Mouse (Mus musculus) hindbrain, embryonic 11.5 days (tissue): Measurements from ENCODE around the gene Taar8c. TPM values are rescaled to one million over a fixed set of nuclear protein-coding genes. Genes with fewer than 3 reads are reported as not detected.
A peak's percentile ranks its signal among the peaks of the same experiment; 100 is the strongest.
"Not testable (repeated sequence)": the region's sequence is repeated elsewhere in the genome, so short reads cannot be mapped to it uniquely, and the experiment has no call there.

Source experiments
- ATAC-seq: fragments of 200-750 bp; cut with Nextera tagmentation; 2 replicates; pipeline ENCODE4 v1.8.0; 2017; ENCODE audit warnings: mild to moderate bottlenecking, moderate TSS enrichment, moderate library complexity; ENCODE audit not compliant: low FRiP score
- DNase-seq: peaks from one replicate; pipeline ENCODE4 v3.0.0-alpha.2; 2015; ENCODE audit warnings: low spot score
- H3K27ac ChIP-seq: fragments of 300-500 bp; sonication (generic); 2 replicates; pipeline ENCODE4 v1.5.1; 2014; ENCODE audit warnings: mild to moderate bottlenecking, low read depth, low read length
- H3K27me3 ChIP-seq: fragments of 300-500 bp; sonication (generic); 2 replicates; pipeline ENCODE4 v1.6.1; 2014; ENCODE audit warnings: mild to moderate bottlenecking, low read length, moderate library complexity, mixed read lengths; ENCODE audit not compliant: control insufficient read depth, insufficient read depth
- H3K36me3 ChIP-seq: fragments of 300-500 bp; sonication (generic); 2 replicates; pipeline ENCODE4 v1.6.1; 2014; ENCODE audit warnings: mild to moderate bottlenecking, low read length, moderate library complexity, mixed read lengths; ENCODE audit not compliant: control insufficient read depth, insufficient read depth
- H3K4me1 ChIP-seq: fragments of 300-500 bp; sonication (generic); replicated peaks from 2 replicates; pipeline ENCODE4 v1.6.1; 2014; ENCODE audit warnings: low read length, mixed read lengths; ENCODE audit not compliant: control insufficient read depth, insufficient read depth
- H3K4me2 ChIP-seq: fragments of 300-500 bp; sonication (generic); replicated peaks from 2 replicates; pipeline ENCODE4 v1.6.1; 2014; ENCODE audit warnings: mild to moderate bottlenecking, low read depth, low read length
- H3K4me3 ChIP-seq: fragments of 300-500 bp; sonication (generic); 2 replicates; pipeline ENCODE4 v1.5.1; 2014; ENCODE audit warnings: low read depth, low read length
- H3K9ac ChIP-seq: fragments of 300-500 bp; sonication (generic); 2 replicates; pipeline ENCODE4 v1.6.1; 2014; ENCODE audit warnings: low read depth, low read length
- H3K9me3 ChIP-seq: fragments of 300-500 bp; sonication (generic); 2 replicates; pipeline ENCODE4 v1.6.1; 2016; ENCODE audit warnings: low read length; ENCODE audit not compliant: control insufficient read depth
- WGBS: fragments of 180-500 bp; shearing (Covaris S2); extraction: QIAGEN DNeasy Blood & Tissue Kit; methylation state at CpG from one replicate; pipeline ENCODE4 v1.1.7; 2014; 5-methylcytosine and 5-hydroxymethylcytosine counted together
- polyA plus RNA-seq: library from polyadenylated mRNA; unstranded; fragments of >200 nt; fragmentation: Nextera tagmentation; extraction: Ambion mirVana; gene quantifications from 2 replicates; pipeline ENCODE4 v1.2.1, GENCODE M21; 2014

Gene Taar8c
- not detected in 2 replicates for polyA plus RNA-seq

- DNase-seq, ATAC-seq, H3K36me3 ChIP-seq, H3K9ac ChIP-seq, H3K4me2 ChIP-seq, H3K27ac ChIP-seq, H3K4me3 ChIP-seq, H3K27me3 ChIP-seq, H3K9me3 ChIP-seq, H3K4me1 ChIP-seq: not testable (repeated sequence)
- WGBS = 88% methylated on average over 1 of the region's 3 CpGs
Observed at GRCm38 (mm10) chr10:24101812-24102211, at the start of gene Taar8c. Gene Taar8c, minus strand, starts transcription at chr10:24101912.

- peak; percentile 17 for DNase-seq
- peak overlapping the region; percentile 17; the same call in 1 of the 2 replicates for H3K9ac ChIP-seq
Observed at GRCm38 (mm10) chr10:24150086-24150485, 48.4 kb upstream of the Taar8c start.

GRCm38 (mm10) chr10:24149135-24149781 is 47.5 kb upstream of the Taar8c start, which contains the start of gene Stx7:
Gene Stx7, plus strand, starts transcription at chr10:24149302.
- peak within 1 kb of the TSS; percentile 75; the same call in 1 of the 2 replicates for H3K27ac ChIP-seq

More at GRCm38 (mm10) chr10:24150086-24150485, 48.4 kb upstream of the Taar8c start:
- WGBS = 48% methylated on average over 7 of the region's 7 CpGs
- H3K4me3 ChIP-seq = peak overlapping the region; percentile 76
- H3K27me3 ChIP-seq = no peaks in the 10 kb centered on the region
- H3K4me1 ChIP-seq = no peaks in the 10 kb centered on the region
- ATAC-seq = no peak
- no peak overlapping the region for H3K27ac ChIP-seq
- H3K36me3 ChIP-seq = no peaks in the 10 kb centered on the region
- no peaks in the 10 kb centered on the region for H3K9me3 ChIP-seq
- H3K4me2 ChIP-seq = peak overlapping the region; percentile 52

GRCm38 (mm10) chr10:24142735-24143134 is 41.0 kb upstream of the Taar8c start:
- Histone ChIP-seq H3K36me3 (no peaks in the 10 kb centered on the region), H3K9me3 (no peaks in the 10 kb centered on the region), H3K4me1 (no peaks in the 10 kb centered on the region), H3K9ac (no peak overlapping the region), H3K4me3 (no peak overlapping the region), H3K27me3 (no peaks in the 10 kb centered on the region), H3K4me2 (no peak overlapping the region), H3K27ac (no peak overlapping the region)
- DNase-seq (no peak), ATAC-seq (no peak)
- WGBS = 93% methylated on average over 3 of the region's 3 CpGs

More at GRCm38 (mm10) chr10:24149135-24149781, 47.5 kb upstream of the Taar8c start, which contains the start of gene Stx7:
- DNase-seq = peak; percentile 95
- peak within 1 kb of the TSS; percentile 76 for H3K4me3 ChIP-seq
- H3K4me2 ChIP-seq = peak within 1 kb of the TSS; percentile 52
- WGBS = under 1% methylated on average over 37 of the region's 45 CpGs
- ATAC-seq = peak; percentile 98
- H3K9me3 ChIP-seq = no peaks in the 10 kb centered on the region
- H3K36me3 ChIP-seq = no peaks in the 10 kb centered on the region
- H3K9ac ChIP-seq = peak within 1 kb of the TSS; percentile 89
- no peaks in the 10 kb centered on the region for H3K27me3 ChIP-seq
- no peaks in the 10 kb centered on the region for H3K4me1 ChIP-seq

GRCm38 (mm10) chr10:24138623-24139261 is 37.0 kb upstream of the Taar8c start:
- DNase-seq (no peak), ATAC-seq (no peak)
- no peaks in the 10 kb centered on the region for H3K9me3 ChIP-seq
- 82% methylated on average over 2 of the region's 2 CpGs for WGBS
- H3K4me1 ChIP-seq = no peaks in the 10 kb centered on the region
- H3K36me3 ChIP-seq = no peaks in the 10 kb centered on the region
- H3K4me2 ChIP-seq = no peak overlapping the region
- no peaks in the 10 kb centered on the region for H3K27me3 ChIP-seq
- H3K9ac ChIP-seq = no peak overlapping the region
- no peak overlapping the region for H3K27ac ChIP-seq
- H3K4me3 ChIP-seq = no peak overlapping the region

GRCm38 (mm10) chr10:24134071-24134645 is 32.4 kb upstream of the Taar8c start:
- H3K9ac ChIP-seq = no peak overlapping the region
- DNase-seq (no peak), ATAC-seq (no peak)
- no peak overlapping the region for H3K27ac ChIP-seq
- no peaks in the 10 kb centered on the region for H3K27me3 ChIP-seq
- no peaks in the 10 kb centered on the region for H3K9me3 ChIP-seq
- no peaks in the 10 kb centered on the region for H3K36me3 ChIP-seq
- 61% methylated on average over 7 of the region's 7 CpGs for WGBS
- no peaks in the 10 kb centered on the region for H3K4me1 ChIP-seq
- H3K4me3 ChIP-seq = no peak overlapping the region
- H3K4me2 ChIP-seq = no peak overlapping the region

GRCm38 (mm10) chr10:24133132-24133531 is 31.4 kb upstream of the Taar8c start:
- WGBS = 62% methylated on average over 2 of the region's 2 CpGs
- Histone ChIP-seq H3K9ac (no peak overlapping the region), H3K4me2 (no peak overlapping the region), H3K27ac (no peak overlapping the region), H3K4me1 (no peaks in the 10 kb centered on the region), H3K36me3 (no peaks in the 10 kb centered on the region), H3K9me3 (no peaks in the 10 kb centered on the region), H3K27me3 (no peaks in the 10 kb centered on the region), H3K4me3 (no peak overlapping the region)
- DNase-seq (no peak), ATAC-seq (no peak)

- DNase-seq = peak; percentile 29
Observed at GRCm38 (mm10) chr10:24132273-24132672, 30.6 kb upstream of the Taar8c start.

More at GRCm38 (mm10) chr10:24132273-24132672, 30.6 kb upstream of the Taar8c start:
- no peaks in the 10 kb centered on the region for H3K4me1 ChIP-seq
- no peak overlapping the region for H3K9ac ChIP-seq
- H3K4me3 ChIP-seq = no peak overlapping the region
- 13% methylated on average over 5 of the region's 5 CpGs for WGBS
- H3K4me2 ChIP-seq = no peak overlapping the region
- H3K27me3 ChIP-seq = no peaks in the 10 kb centered on the region
- H3K36me3 ChIP-seq = no peaks in the 10 kb centered on the region
- no peaks in the 10 kb centered on the region for H3K9me3 ChIP-seq
- ATAC-seq = no peak
- H3K27ac ChIP-seq = no peak overlapping the region
